Mouse (Mus musculus): ENCODE data around the gene Rasl11b.

DNA sequence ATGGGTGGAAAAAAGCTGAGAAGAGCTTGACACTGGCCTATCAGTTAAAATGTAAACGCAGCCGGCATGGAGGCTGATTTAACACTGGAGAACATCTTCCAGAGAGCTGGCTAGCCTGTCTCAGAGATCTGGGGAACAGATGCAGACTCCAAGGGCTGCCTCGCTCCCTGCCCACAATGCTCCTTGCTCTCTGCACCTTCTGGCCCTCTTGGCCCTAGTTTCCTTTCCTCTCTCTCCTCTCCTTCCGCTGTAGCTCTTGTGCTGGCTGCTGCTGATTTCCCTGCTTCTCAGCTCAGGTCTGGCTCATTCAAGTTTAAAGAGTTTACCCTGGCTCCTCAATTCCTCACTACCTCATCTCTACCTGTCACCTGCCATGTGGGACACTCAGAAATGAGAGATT is 14.6 kb downstream of the Rasl11b start:
- no peak for TF ChIP-seq CTCF (IDR thresholded peaks at IDR 0.05; ENCODE audit: low read depth)
- no peak for TF ChIP-seq EP300 (IDR thresholded peaks at IDR 0.05; ENCODE audit: low read depth)

Measured in liver, embryonic 14.5 days (tissue).